26 mouse cellular contexts compared by ENCODE assay signal in the genomic region with DNA sequence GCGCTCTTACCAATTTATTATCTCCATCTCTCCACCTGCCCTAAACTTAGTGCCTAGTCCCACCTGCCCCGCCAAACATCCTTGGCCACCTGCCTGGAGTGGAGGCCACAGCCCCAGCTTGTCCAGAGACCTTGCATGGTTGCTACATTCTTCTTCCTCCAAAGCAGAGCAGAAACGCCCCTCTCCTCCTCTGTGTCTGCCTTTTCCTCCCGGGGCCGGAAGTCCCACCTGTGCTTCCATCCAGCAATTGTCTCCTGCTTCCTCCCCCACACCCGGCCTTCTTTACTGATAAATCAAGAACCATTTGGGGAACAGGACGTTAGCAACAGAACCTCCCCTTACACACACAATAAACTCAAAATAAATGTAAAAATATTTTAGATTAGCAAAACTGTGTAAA. TPM values are rescaled to one million over a fixed set of nuclear protein-coding genes. Genes with fewer than 3 reads are reported as not detected.
DNase-seq lines count a peak whose midpoint lies in the region; ATAC-seq and TF ChIP-seq lines count a peak whose summit lies in the region.
"Had no signal": no experiment of that assay in that cellular context is flagged by ENCODE, and none has a peak within 500 bp of the region (broad histone marks: within the 10 kb centered on the region; RNA-seq: fewer than 3 reads in every experiment).

No protein-coding gene starts in this region.

- TF ChIP-seq CTCF in heart, adult 2 months (IDR thresholded peaks at IDR 0.05): no peak
- no peak for TF ChIP-seq CTCF in ES-Bruce4 (IDR thresholded peaks at IDR 0.05; ENCODE audit: low read depth, low read length)

- no peak overlapping the region for H3K4me3 ChIP-seq in heart, adult 2 months
- H3K4me3 ChIP-seq in heart, embryonic 10.5 days: no peak overlapping the region
- no peak overlapping the region for H3K4me3 ChIP-seq in kidney, embryonic 15.5 days (replicated peaks)
- H3K4me3 ChIP-seq in ES-Bruce4 (ENCODE audit: low read depth, low read length): peak overlapping the region; percentile 68
- H3K4me3 ChIP-seq: embryonic facial prominence, embryonic 15.5 days; erythroblast, embryonic 14.5 days; forebrain, embryonic 10.5 days; heart, embryonic 15.5 days; hindbrain, embryonic 12.5 days had no signal

- H3K79me2 ChIP-seq in heart, adult 2 months (replicated peaks; ENCODE audit: control insufficient read depth, insufficient read depth, low read length): no peaks in the 10 kb centered on the region

- no peak overlapping the region for H3K9ac ChIP-seq in heart, adult 2 months (ENCODE audit: low read depth, low read length)
- H3K9ac ChIP-seq in kidney, embryonic 15.5 days: no peak overlapping the region
- peak overlapping the region; percentile 57 for H3K9ac ChIP-seq in ES-Bruce4 (ENCODE audit: low read depth, poor library complexity, severe bottlenecking)
- H3K9ac ChIP-seq: embryonic facial prominence, embryonic 15.5 days; heart, embryonic 15.5 days; hindbrain, embryonic 12.5 days had no signal

- H3K36me3 ChIP-seq in heart, adult 2 months (ENCODE audit: control insufficient read depth, insufficient read depth, low read length): no peaks in the 10 kb centered on the region
- no peaks in the 10 kb centered on the region for H3K36me3 ChIP-seq in heart, embryonic 10.5 days
- no peaks in the 10 kb centered on the region for H3K36me3 ChIP-seq in kidney, embryonic 15.5 days
- H3K36me3 ChIP-seq in ES-Bruce4 (ENCODE audit: control insufficient read depth, insufficient read depth, low read length, poor library complexity, severe bottlenecking): no peaks in the 10 kb centered on the region
- H3K36me3 ChIP-seq: embryonic facial prominence, embryonic 15.5 days; forebrain, embryonic 10.5 days; heart, embryonic 15.5 days; hindbrain, embryonic 12.5 days had no signal

- no peaks in the 10 kb centered on the region for H3K27me3 ChIP-seq in heart, adult 2 months (ENCODE audit: control insufficient read depth, insufficient read depth, low read length)
- H3K27me3 ChIP-seq in heart, embryonic 10.5 days (ENCODE audit: insufficient read depth, poor library complexity, severe bottlenecking): no peaks in the 10 kb centered on the region
- H3K27me3 ChIP-seq in kidney, embryonic 15.5 days: no peaks in the 10 kb centered on the region
- no peaks in the 10 kb centered on the region for H3K27me3 ChIP-seq in ES-Bruce4 (ENCODE audit: control insufficient read depth, insufficient read depth, low read length, poor library complexity, severe bottlenecking)
- H3K27me3 ChIP-seq: CH12.LX; embryonic facial prominence, embryonic 15.5 days; heart, embryonic 15.5 days; hindbrain, embryonic 12.5 days had no signal

- peak overlapping the region; percentile 52; the same call in 1 of the 2 replicates for H3K27ac ChIP-seq in heart, adult 2 months
- no peak overlapping the region for H3K27ac ChIP-seq in heart, embryonic 10.5 days
- no peak overlapping the region for H3K27ac ChIP-seq in kidney, embryonic 15.5 days
- peak overlapping the region; percentile 66 for H3K27ac ChIP-seq in ES-Bruce4 (ENCODE audit: insufficient read depth, low read length)
- H3K27ac ChIP-seq: embryonic facial prominence, embryonic 15.5 days; forebrain, embryonic 10.5 days; heart, embryonic 15.5 days; hindbrain, embryonic 12.5 days had no signal

- 48% methylated on average over 7 of the region's 7 CpGs for WGBS in heart, adult 2 months
- 74% methylated on average over 7 of the region's 7 CpGs for WGBS in heart, embryonic 10.5 days
- whole genome bisulfite sequencing in kidney, embryonic 15.5 days: 70% methylated on average over 7 of the region's 7 CpGs

- TF ChIP-seq POLR2A in heart, adult 2 months (IDR thresholded peaks at IDR 0.05; ENCODE audit: insufficient read depth, low read depth, low read length): no peak
- peak; percentile 42 for TF ChIP-seq POLR2A in ES-Bruce4 (IDR thresholded peaks at IDR 0.05; ENCODE audit: insufficient read depth, low read length)

- no peak for ATAC-seq in kidney, embryonic 15.5 days (replicated peaks; ENCODE audit: low FRiP score)
- ATAC-seq: forebrain, embryonic 14.5 days; hindbrain, embryonic 16.5 days; inflammation-experienced regulatory T-cells, adult 6 months; intestine, postnatal 0 days; Patski had no signal

- peak in 1 of 2 experiments; percentile 33 for DNase-seq in heart, adult 2 months
- no peak for DNase-seq in heart, embryonic 10.5 days (ENCODE audit: low spot score)
- peak; percentile 21 to 54 for DNase-seq in kidney, postnatal 25 days
- peak; percentile 92 for DNase-seq in R1 (ENCODE audit: low read depth, low spot score)
- no peak for DNase-seq in layer of hippocampus, adult 11-12 months (ENCODE audit: low spot score)
- DNase-seq in gastrocnemius, postnatal 4 days (ENCODE audit: low spot score in 2 of 2): no peak
- DNase-seq: adrenal gland, adult 8-10 months; adrenal gland, postnatal 36 days; cerebellum, adult 11 months; cerebellum, adult 8-10 months; cerebellum, postnatal 14 days; embryo, embryonic 11 days had no signal

- H3K4me2 ChIP-seq in kidney, embryonic 15.5 days: no peak overlapping the region
- H3K4me2 ChIP-seq: embryonic facial prominence, embryonic 15.5 days; heart, embryonic 11.5 days; heart, embryonic 15.5 days; hindbrain, embryonic 12.5 days had no signal

- H3K9me3 ChIP-seq in heart, embryonic 10.5 days: no peaks in the 10 kb centered on the region
- H3K9me3 ChIP-seq in kidney, embryonic 15.5 days (replicated peaks): no peaks in the 10 kb centered on the region
- H3K9me3 ChIP-seq in ES-Bruce4 (replicated peaks; ENCODE audit: control insufficient read depth, insufficient read depth, low read length, poor library complexity, severe bottlenecking): no peaks in the 10 kb centered on the region
- H3K9me3 ChIP-seq: embryonic facial prominence, embryonic 15.5 days; forebrain, embryonic 10.5 days; heart, embryonic 15.5 days; hindbrain, embryonic 12.5 days had no signal

- intact Hi-C loops in heart, adult 2 months (cut with DNase I): loop anchor here (10.0 kb wide), 1 partner anchor 363 kb away; no protein-coding TSS in a partner anchor

- 0 out of 2 replicates have a peak, but pooled peaks have one; percentile 17 for TF ChIP-seq EP300 in heart, adult 2 months (IDR thresholded peaks at IDR 0.05; ENCODE audit: insufficient read depth, low read depth, low read length)
- no peak for TF ChIP-seq EP300 in ES-Bruce4 (IDR thresholded peaks at IDR 0.05; ENCODE audit: insufficient read depth, low read depth, low read length)

- peaks cover 1% of the 10 kb centered on the region; the same call in 1 of the 2 replicates for H3K4me1 ChIP-seq in heart, adult 2 months (ENCODE audit: control insufficient read depth, insufficient read depth, low read length)
- H3K4me1 ChIP-seq in heart, embryonic 10.5 days: no peaks in the 10 kb centered on the region
- no peaks in the 10 kb centered on the region for H3K4me1 ChIP-seq in kidney, embryonic 15.5 days
- peaks cover 2% of the 10 kb centered on the region for H3K4me1 ChIP-seq in ES-Bruce4 (ENCODE audit: control insufficient read depth, insufficient read depth, low read length)
- H3K4me1 ChIP-seq: embryonic facial prominence, embryonic 15.5 days; forebrain, embryonic 10.5 days; heart, embryonic 15.5 days; hindbrain, embryonic 12.5 days had no signal

RNA-seq across cellular contexts. Expression of a gene that starts 33.5 kb away (rescaled TPM):
- 1 to 10 TPM; 7.3 TPM for total RNA-seq in heart, adult 2 months (2021)
- polyA plus RNA-seq in heart, adult 2 months (2012; rRNA removed): 2.9 and 4.4 TPM in 2 replicates
- 7.7 and 9.2 TPM in 2 replicates for polyA plus RNA-seq in heart, embryonic 10.5 days (2016; fragmentation: Nextera tagmentation; extraction: Ambion mirVana)
- polyA plus RNA-seq in kidney, embryonic 15.5 days (2015; fragmentation: Nextera tagmentation; extraction: Ambion mirVana): 17.5 and 18.2 TPM in 2 replicates
- 13.5 and 15.8 TPM in 2 replicates for polyA plus RNA-seq in ES-Bruce4 (2011; ENCODE audit: insufficient read depth, insufficient read length, low read depth, missing spikeins)
- 10 to 100 TPM; 21.4 to 22.6 TPM for total RNA-seq in gastrocnemius, postnatal 4 days (2021)

RNA-seq across cellular contexts. Expression of a gene that starts 42.3 kb away (rescaled TPM):
- 10 to 100 TPM; 73.3 to 80.4 TPM for total RNA-seq in heart, adult 2 months (2021)
- 46.3 and 86.1 TPM in 2 replicates for polyA plus RNA-seq in heart, adult 2 months (2012; rRNA removed)
- 131 and 174 TPM in 2 replicates for polyA plus RNA-seq in heart, embryonic 10.5 days (2016; fragmentation: Nextera tagmentation; extraction: Ambion mirVana)
- polyA plus RNA-seq in kidney, embryonic 15.5 days (2015; fragmentation: Nextera tagmentation; extraction: Ambion mirVana): 189 and 200 TPM in 2 replicates
- polyA plus RNA-seq in ES-Bruce4 (2011; ENCODE audit: insufficient read depth, insufficient read length, low read depth, missing spikeins): 44.0 and 46.7 TPM in 2 replicates
- 10 to 100 TPM; 80.7 to 86.6 TPM for total RNA-seq in gastrocnemius, postnatal 4 days (2021)

Comparison
In these comparisons a context has a peak if more than half of its experiments do, and no peak if none do; other contexts are left out.
1. H3K27ac ChIP-seq: peak in heart, adult 2 months (single experiment) and ES-Bruce4 (single experiment); none in heart, embryonic 10.5 days (single experiment) and kidney, embryonic 15.5 days (single experiment).
2. DNase-seq: peak in kidney, postnatal 25 days (2 of 2) and R1 (single experiment); none in heart, embryonic 10.5 days (single experiment), layer of hippocampus, adult 11-12 months (single experiment) and gastrocnemius, postnatal 4 days (0 of 2).